Mouse (Mus musculus): ENCODE results near the gene C4bp.
A peak's percentile ranks its signal among the peaks of the same experiment; 100 is the strongest.
"Not testable (repeated sequence)": the region's sequence is repeated elsewhere in the genome, so short reads cannot be mapped to it uniquely, and the experiment has no call there.

Gene C4bp

GRCm38 (mm10) chr1:130661454-130661853, at the start of gene C4bp:
Gene C4bp (minus strand): TSS chr1:130661632.
- DNase-seq, result no peak

- no peak for DNase-seq
These were observed 49.0 kb upstream of the C4bp start for GRCm38 (mm10) chr1:130710283-130711080.

GRCm38 (mm10) chr1:130703613-130704012, 42.2 kb upstream of the C4bp start:
- DNase-seq, result no peak

GRCm38 (mm10) chr1:130701976-130702375, 40.5 kb upstream of the C4bp start:
- DNase-seq, result no peak

GRCm38 (mm10) chr1:130699937-130700633, 38.7 kb upstream of the C4bp start:
- DNase-seq, result no peak

- no peak for DNase-seq
These were observed 37.2 kb upstream of the C4bp start for GRCm38 (mm10) chr1:130698601-130699000.

- no peak for DNase-seq
These were observed 22.5 kb upstream of the C4bp start for GRCm38 (mm10) chr1:130683905-130684304.

- no peak for DNase-seq
These were observed 20.4 kb upstream of the C4bp start for GRCm38 (mm10) chr1:130681656-130682413.

GRCm38 (mm10) chr1:130681075-130681474, 19.6 kb upstream of the C4bp start:
- no peak for DNase-seq

- no peak for DNase-seq
These were observed 17.1 kb upstream of the C4bp start for GRCm38 (mm10) chr1:130678551-130678950.

- DNase-seq, result not testable (repeated sequence)
These were observed 2.1 kb upstream of the C4bp start for GRCm38 (mm10) chr1:130663576-130663975.

- DNase-seq, result not testable (repeated sequence)
These were observed 1.8 kb downstream of the C4bp start for GRCm38 (mm10) chr1:130659641-130660040.

- no peak for DNase-seq
These were observed 17.3 kb downstream of the C4bp start for GRCm38 (mm10) chr1:130644103-130644502.

GRCm38 (mm10) chr1:130640967-130641366, 20.5 kb downstream of the C4bp start:
- DNase-seq, result no peak

GRCm38 (mm10) chr1:130633761-130634410, 27.5 kb downstream of the C4bp start:
- DNase-seq, result peak; percentile 93 to 94

GRCm38 (mm10) chr1:130633316-130633715, 28.1 kb downstream of the C4bp start:
- peak; percentile 15 to 17 for DNase-seq

- DNase-seq, result no peak
These were observed 31.9 kb downstream of the C4bp start, which contains the start of gene Zp3r for GRCm38 (mm10) chr1:130629521-130629920. Gene Zp3r (minus strand): TSS chr1:130629621.

- no peak for DNase-seq
These were observed 65.1 kb downstream of the C4bp start for GRCm38 (mm10) chr1:130596291-130596690.

GRCm38 (mm10) chr1:130588659-130589058, 72.8 kb downstream of the C4bp start:
- DNase-seq, result no peak
